In genomic region chr19:43087216-43087615, GRCm38 (mm10) we compare ENCODE assay signal across 34 mouse cellular contexts.
"Had no signal": no experiment of that assay in that cellular context is flagged by ENCODE, and none has a peak within 500 bp of the region (broad histone marks: within the 10 kb centered on the region; RNA-seq: fewer than 3 reads in every experiment).

No protein-coding gene starts in this region.

- H3K4me2 ChIP-seq: heart, embryonic 11.5 days; heart, embryonic 12.5 days; heart, embryonic 13.5 days; heart, embryonic 15.5 days; hindbrain, embryonic 12.5 days; hindbrain, embryonic 13.5 days; hindbrain, embryonic 14.5 days; hindbrain, embryonic 15.5 days; kidney, embryonic 15.5 days had no signal

- ATAC-seq: hindbrain, embryonic 16.5 days; hindbrain, postnatal 0 days; inflammation-experienced regulatory T-cells, adult 6 months; intestine, embryonic 16.5 days had no signal

- DNase-seq: heart, adult 2 months; heart, postnatal 10 days; heart, postnatal 14 days; heart, postnatal 36 days; heart, postnatal 4 days; kidney, adult 11 months; kidney, adult 18-20 months; kidney, adult 2 months; kidney, adult 8-10 months; kidney, adult 9 months; kidney, postnatal 10 days; kidney, postnatal 14 days; kidney, postnatal 25 days; kidney, postnatal 36 days; kidney, postnatal 4 days; layer of hippocampus, adult 9-11 months; layer of hippocampus, postnatal 36 days had no signal

- H3K4me3 ChIP-seq: heart, adult 2 months; heart, embryonic 10.5 days; heart, embryonic 12.5 days; heart, embryonic 13.5 days; heart, embryonic 15.5 days; hindbrain, embryonic 10.5 days; hindbrain, embryonic 12.5 days; hindbrain, embryonic 13.5 days; hindbrain, embryonic 15.5 days; kidney, embryonic 15.5 days; layer of hippocampus, adult 2 months had no signal

- H3K27ac ChIP-seq: heart, adult 2 months; heart, embryonic 10.5 days; heart, embryonic 13.5 days; heart, embryonic 15.5 days; hindbrain, embryonic 10.5 days; hindbrain, embryonic 12.5 days; hindbrain, embryonic 13.5 days; hindbrain, embryonic 14.5 days; hindbrain, embryonic 15.5 days; hindbrain, postnatal 0 days; kidney, embryonic 15.5 days; kidney, postnatal 0 days; layer of hippocampus, adult 2 months had no signal

- H3K4me1 ChIP-seq: heart, embryonic 10.5 days; heart, embryonic 12.5 days; heart, embryonic 13.5 days; heart, embryonic 15.5 days; hindbrain, embryonic 10.5 days; hindbrain, embryonic 12.5 days; hindbrain, embryonic 13.5 days; hindbrain, embryonic 15.5 days; kidney, embryonic 15.5 days had no signal

- H3K27me3 ChIP-seq: heart, embryonic 12.5 days; heart, embryonic 13.5 days; heart, embryonic 15.5 days; hindbrain, embryonic 12.5 days; hindbrain, embryonic 13.5 days; hindbrain, embryonic 15.5 days; kidney, embryonic 15.5 days had no signal

- H3K9me3 ChIP-seq: heart, embryonic 10.5 days; heart, embryonic 12.5 days; heart, embryonic 13.5 days; heart, embryonic 15.5 days; hindbrain, embryonic 10.5 days; hindbrain, embryonic 12.5 days; hindbrain, embryonic 13.5 days; hindbrain, embryonic 15.5 days; kidney, embryonic 15.5 days had no signal

- H3K9ac ChIP-seq: heart, embryonic 12.5 days; heart, embryonic 13.5 days; heart, embryonic 15.5 days; hindbrain, embryonic 12.5 days; hindbrain, embryonic 13.5 days; hindbrain, embryonic 14.5 days; hindbrain, embryonic 15.5 days; kidney, embryonic 15.5 days had no signal

- H3K36me3 ChIP-seq: heart, embryonic 10.5 days; heart, embryonic 12.5 days; heart, embryonic 13.5 days; heart, embryonic 15.5 days; hindbrain, embryonic 10.5 days; hindbrain, embryonic 12.5 days; hindbrain, embryonic 13.5 days; hindbrain, embryonic 15.5 days; kidney, embryonic 15.5 days had no signal
